Mouse (Mus musculus) embryonic fibroblast, embryonic 13.5 days (primary cell): ENCODE measurements around the gene E330014E10Rik. TPM values are rescaled to one million over a fixed set of nuclear protein-coding genes. Genes with fewer than 3 reads are reported as not detected.
"Not testable (repeated sequence)": the region's sequence is repeated elsewhere in the genome, so short reads cannot be mapped to it uniquely, and the experiment has no call there.

ENCODE experiments used
- H3K27ac ChIP-seq: 2 replicates; pipeline ENCODE4 v1.5.1; 2012; ENCODE audit warnings: low read length, control low read depth, inconsistent platforms; ENCODE audit not compliant: insufficient read depth
- H3K4me1 ChIP-seq: 2 replicates; pipeline ENCODE4 v1.6.1; 2011; ENCODE audit warnings: low read length; ENCODE audit not compliant: control insufficient read depth, insufficient read depth
- H3K4me3 ChIP-seq: 2 replicates; pipeline ENCODE4 v1.5.1; 2011; ENCODE audit warnings: mild to moderate bottlenecking, control low read depth, low read length; ENCODE audit not compliant: insufficient read depth
- CTCF ChIP-seq: IDR thresholded peaks from 2 replicates; pipeline ENCODE4 v1.5.1; 2011; ENCODE audit warnings: mild to moderate bottlenecking, control low read depth, low read length, moderate library complexity, borderline replicate concordance; ENCODE audit not compliant: insufficient read depth
- POLR2A ChIP-seq: IDR thresholded peaks from 2 replicates; pipeline ENCODE4 v1.6.1; 2011; ENCODE audit warnings: low read depth, mild to moderate bottlenecking, control low read depth, low read length, moderate library complexity
- polyA plus RNA-seq: library from polyadenylated mRNA; stranded (reverse); fragments of >200 nt; gene quantifications from 2 replicates; pipeline ENCODE4 v1.2.4, GENCODE M21; 2011; ENCODE audit warnings: low read depth; ENCODE audit not compliant: missing spikeins, insufficient read length

The E330014E10Rik gene
- polyA plus RNA-seq: not detected in 2 replicates

GRCm38 (mm10) chr5:95775690-95776089, at the start of gene E330014E10Rik:
Gene E330014E10Rik (plus strand): TSS chr5:95775990.
- not testable (repeated sequence) for H3K4me3 ChIP-seq, H3K4me1 ChIP-seq, H3K27ac ChIP-seq

- H3K4me3 ChIP-seq, H3K27ac ChIP-seq, H3K4me1 ChIP-seq: not testable (repeated sequence)
Observed at GRCm38 (mm10) chr5:95736073-95736472, 39.7 kb upstream of the E330014E10Rik start, which contains the start of gene Gm7978. Gene Gm7978 (minus strand): TSS chr5:95736173.

- H3K4me3 ChIP-seq, H3K4me1 ChIP-seq, H3K27ac ChIP-seq: not testable (repeated sequence)
Observed at GRCm38 (mm10) chr5:95741714-95742113, 34.1 kb upstream of the E330014E10Rik start, which contains the start of gene Gm7982. Gene Gm7982 (plus strand): TSS chr5:95742014.

- not testable (repeated sequence) for H3K4me1 ChIP-seq, H3K4me3 ChIP-seq, H3K27ac ChIP-seq
Observed at GRCm38 (mm10) chr5:95810841-95811240, 35.1 kb downstream of the E330014E10Rik start.

- Histone ChIP-seq H3K27ac (no peak overlapping the region), H3K4me3 (no peak overlapping the region), H3K4me1 (no peaks in the 10 kb centered on the region)
- TF ChIP-seq CTCF (no peak), POLR2A (no peak)
Observed at GRCm38 (mm10) chr5:95836580-95836979, 60.8 kb downstream of the E330014E10Rik start.

GRCm38 (mm10) chr5:95854030-95854429, 78.2 kb downstream of the E330014E10Rik start:
- Histone ChIP-seq H3K4me3 (no peak overlapping the region), H3K27ac (no peak overlapping the region), H3K4me1 (no peaks in the 10 kb centered on the region)
- TF ChIP-seq CTCF: no peak
- no peak for TF ChIP-seq POLR2A

Other genes with a start within 250 kb of the E330014E10Rik start
- gene Gm7971, start 181.1 kb upstream of the E330014E10Rik start, polyA plus RNA-seq: not detected in 2 replicates
- gene Gm7978, start 39.8 kb upstream of the E330014E10Rik start, polyA plus RNA-seq: not detected in 2 replicates
- gene Gm7982, start 34.0 kb upstream of the E330014E10Rik start, polyA plus RNA-seq: not detected in 2 replicates
- not detected in 2 replicates for gene Cxcl13, start 181.0 kb downstream of the E330014E10Rik start, polyA plus RNA-seq